Mouse (Mus musculus): ENCODE data around the gene Gsc2.

DNA sequence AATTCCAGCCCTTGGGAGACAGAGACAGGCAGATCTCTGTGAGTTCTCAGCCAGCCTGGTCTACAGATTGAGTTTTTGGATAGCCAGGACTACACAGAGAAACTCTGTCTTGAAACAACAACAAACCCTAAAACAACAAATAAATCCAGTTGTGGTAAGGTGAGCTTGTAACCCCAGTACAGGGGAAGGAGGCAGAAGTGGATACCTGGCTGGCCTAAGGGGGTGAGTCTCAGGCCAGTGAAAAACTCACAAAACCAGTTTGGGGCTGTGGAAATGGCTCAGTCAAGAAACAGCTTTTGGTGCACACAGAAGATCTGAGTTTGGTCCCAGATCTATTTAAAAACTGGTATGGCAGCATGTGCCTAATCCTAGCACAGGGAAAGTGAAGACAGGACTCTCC lies 32.7 kb downstream of the Gsc2 start:
- TF ChIP-seq GATA1 (IDR thresholded peaks at IDR 0.05; ENCODE audit: borderline replicate concordance, low read length) (no peak), FLI1 (IDR thresholded peaks at IDR 0.05; ENCODE audit: low read length) (no peak)
